Mouse (Mus musculus): Measurements from ENCODE around the gene Lsamp. TPM values are rescaled to one million over a fixed set of nuclear protein-coding genes. Genes with fewer than 3 reads are reported as not detected.

Lsamp gene
- total RNA-seq, 2 experiments from 2014 or later = 256 to 261 TPM

- DNase-seq = no peak
- intact Hi-C loops (cut with DNase I) = no loop called here
These were observed 1708.3 kb downstream of the Lsamp start for GRCm38 (mm10) chr16:41692435-41692834.

- DNase-seq = no peak
- intact Hi-C loops (cut with DNase I) = no loop called here
These were observed 1717.7 kb downstream of the Lsamp start for GRCm38 (mm10) chr16:41701790-41702428.

- DNase-seq = peak; percentile 79
- intact Hi-C loops (cut with DNase I) = no loop called here
These were observed 1744.9 kb downstream of the Lsamp start for GRCm38 (mm10) chr16:41728900-41729585.

- DNase-seq = peak; percentile 19
- intact Hi-C loops (cut with DNase I) = no loop called here
These were observed 1745.8 kb downstream of the Lsamp start for GRCm38 (mm10) chr16:41729911-41730310.

GRCm38 (mm10) chr16:41745037-41745436 lies 1760.9 kb downstream of the Lsamp start:
- peak; percentile 83 for DNase-seq
- intact Hi-C loops (cut with DNase I) = no loop called here

- intact Hi-C loops (cut with DNase I) = no loop called here
- DNase-seq = no peak
These were observed 1762.2 kb downstream of the Lsamp start for GRCm38 (mm10) chr16:41746235-41746911.

- intact Hi-C loops (cut with DNase I) = no loop called here
- no peak for DNase-seq
These were observed 1763.7 kb downstream of the Lsamp start for GRCm38 (mm10) chr16:41747874-41748273.

GRCm38 (mm10) chr16:41748759-41749158 lies 1764.6 kb downstream of the Lsamp start:
- intact Hi-C loops (cut with DNase I) = no loop called here

GRCm38 (mm10) chr16:41764285-41764684 lies 1780.1 kb downstream of the Lsamp start:
- no peak for DNase-seq
- intact Hi-C loops (cut with DNase I) = no loop called here

More at GRCm38 (mm10) chr16:41748759-41749158, 1764.6 kb downstream of the Lsamp start:
- no peak for DNase-seq

GRCm38 (mm10) chr16:41771427-41772125 lies 1787.4 kb downstream of the Lsamp start:
- intact Hi-C loops (cut with DNase I) = no loop called here
- peak; percentile 10 for DNase-seq

GRCm38 (mm10) chr16:41777586-41777985 lies 1793.4 kb downstream of the Lsamp start:
- no peak for DNase-seq
- intact Hi-C loops (cut with DNase I) = no loop called here

- DNase-seq = no peak
- intact Hi-C loops (cut with DNase I) = no loop called here
These were observed 1801.4 kb downstream of the Lsamp start for GRCm38 (mm10) chr16:41785600-41785999.

GRCm38 (mm10) chr16:41786704-41787103 lies 1802.5 kb downstream of the Lsamp start:
- DNase-seq = no peak
- intact Hi-C loops (cut with DNase I) = no loop called here

GRCm38 (mm10) chr16:41787146-41787545 lies 1803.0 kb downstream of the Lsamp start:
- no peak for DNase-seq
- intact Hi-C loops (cut with DNase I) = no loop called here

GRCm38 (mm10) chr16:41790016-41790415 lies 1805.9 kb downstream of the Lsamp start:
- no peak for DNase-seq
- intact Hi-C loops (cut with DNase I) = no loop called here

GRCm38 (mm10) chr16:41820369-41820768 lies 1836.2 kb downstream of the Lsamp start:
- intact Hi-C loops (cut with DNase I) = no loop called here
- peak; percentile 49 for DNase-seq

GRCm38 (mm10) chr16:41826899-41827604 lies 1842.9 kb downstream of the Lsamp start:
- no peak for DNase-seq
- intact Hi-C loops (cut with DNase I) = no loop called here

- intact Hi-C loops (cut with DNase I) = no loop called here
- DNase-seq = no peak
These were observed 1843.4 kb downstream of the Lsamp start for GRCm38 (mm10) chr16:41827605-41827948.

- intact Hi-C loops (cut with DNase I) = loop anchor here (10.0 kb wide), 1 partner anchor 300 kb away; no protein-coding TSS in a partner anchor
These were observed 1850.5 kb downstream of the Lsamp start for GRCm38 (mm10) chr16:41834637-41835036.

GRCm38 (mm10) chr16:41835745-41836144 lies 1851.6 kb downstream of the Lsamp start:
- intact Hi-C loops (cut with DNase I) = loop anchor here (10.0 kb wide), 1 partner anchor 301 kb away; no protein-coding TSS in a partner anchor
- DNase-seq = no peak

More at GRCm38 (mm10) chr16:41834637-41835036, 1850.5 kb downstream of the Lsamp start:
- no peak for DNase-seq

Data from left cerebral cortex, postnatal 4 days (tissue).